Mouse (Mus musculus) thymus, postnatal 25 days (tissue): ENCODE data around the gene Inpp4b.
"Not testable (repeated sequence)": the region's sequence is repeated elsewhere in the genome, so short reads cannot be mapped to it uniquely, and the experiment has no call there.

ENCODE experiments used
- DNase-seq: peaks from one replicate; pipeline ENCODE4 v3.0.0; 2022

The Inpp4b gene

GRCm38 (mm10) chr8:81780166-81780565, 437.8 kb downstream of the Inpp4b start:
- no peak for DNase-seq

GRCm38 (mm10) chr8:81780921-81781675, 438.7 kb downstream of the Inpp4b start:
- no peak for DNase-seq

- DNase-seq = peak; percentile 72
These were observed 440.4 kb downstream of the Inpp4b start for GRCm38 (mm10) chr8:81782781-81783180.

GRCm38 (mm10) chr8:81784775-81785174, 442.4 kb downstream of the Inpp4b start:
- DNase-seq = no peak

- no peak for DNase-seq
These were observed 446.1 kb downstream of the Inpp4b start for GRCm38 (mm10) chr8:81788498-81788897.

GRCm38 (mm10) chr8:81792649-81793048, 450.3 kb downstream of the Inpp4b start:
- no peak for DNase-seq

GRCm38 (mm10) chr8:81798501-81798900, 456.1 kb downstream of the Inpp4b start:
- no peak for DNase-seq

- no peak for DNase-seq
These were observed 458.4 kb downstream of the Inpp4b start for GRCm38 (mm10) chr8:81800792-81801191.

GRCm38 (mm10) chr8:81806797-81807196, 464.4 kb downstream of the Inpp4b start:
- DNase-seq = peak; percentile 68

- DNase-seq = peak; percentile 11
These were observed 465.2 kb downstream of the Inpp4b start for GRCm38 (mm10) chr8:81807578-81807977.

GRCm38 (mm10) chr8:81808406-81808805, 466.1 kb downstream of the Inpp4b start:
- DNase-seq = no peak

GRCm38 (mm10) chr8:81809414-81809813, 467.1 kb downstream of the Inpp4b start:
- DNase-seq = not testable (repeated sequence)

GRCm38 (mm10) chr8:81812051-81812751, 469.8 kb downstream of the Inpp4b start:
- DNase-seq = no peak

- DNase-seq = no peak
These were observed 472.4 kb downstream of the Inpp4b start for GRCm38 (mm10) chr8:81814742-81815141.

GRCm38 (mm10) chr8:81815551-81815950, 473.2 kb downstream of the Inpp4b start:
- no peak for DNase-seq

- DNase-seq = no peak
These were observed 480.8 kb downstream of the Inpp4b start for GRCm38 (mm10) chr8:81823121-81823520.

- no peak for DNase-seq
These were observed 482.6 kb downstream of the Inpp4b start for GRCm38 (mm10) chr8:81824975-81825374.

GRCm38 (mm10) chr8:81826406-81826805, 484.1 kb downstream of the Inpp4b start:
- no peak for DNase-seq

- no peak for DNase-seq
These were observed 485.1 kb downstream of the Inpp4b start for GRCm38 (mm10) chr8:81827306-81827913.

GRCm38 (mm10) chr8:81831430-81831829, 489.1 kb downstream of the Inpp4b start:
- DNase-seq = no peak

GRCm38 (mm10) chr8:81833852-81834251, 491.5 kb downstream of the Inpp4b start:
- DNase-seq = no peak

GRCm38 (mm10) chr8:81840512-81840911, 498.2 kb downstream of the Inpp4b start:
- no peak for DNase-seq

GRCm38 (mm10) chr8:81844104-81844982, 502.0 kb downstream of the Inpp4b start:
- no peak for DNase-seq
